Mouse (Mus musculus) kidney, postnatal 25 days (tissue): ENCODE results near the gene Agpat1.

Experiments used
- DNase-seq, 2 experiments: peaks; one replicate each; pipeline ENCODE4 v3.0.0; 2021; ENCODE audit warnings: mixed read lengths in 2 of 2

The Agpat1 gene

GRCm38 (mm10) chr17:34604061-34604508, at the start of gene Agpat1:
Agpat1 (plus strand) TSS chr17:34604262.
- peak; percentile 99 to 100 for DNase-seq

GRCm38 (mm10) chr17:34555483-34555882, 48.6 kb upstream of the Agpat1 start:
- DNase-seq: peak; percentile 84 to 92

- DNase-seq: no peak
Observed at GRCm38 (mm10) chr17:34556406-34556805, 47.7 kb upstream of the Agpat1 start.

GRCm38 (mm10) chr17:34557411-34557810, 46.7 kb upstream of the Agpat1 start:
- no peak for DNase-seq

GRCm38 (mm10) chr17:34559116-34559515, 44.9 kb upstream of the Agpat1 start:
- DNase-seq: no peak

GRCm38 (mm10) chr17:34559895-34560294, 44.2 kb upstream of the Agpat1 start:
- no peak for DNase-seq

GRCm38 (mm10) chr17:34560438-34560837, 43.6 kb upstream of the Agpat1 start:
- DNase-seq: no peak

GRCm38 (mm10) chr17:34561200-34561599, 42.9 kb upstream of the Agpat1 start:
- DNase-seq: no peak

GRCm38 (mm10) chr17:34562595-34562994, 41.5 kb upstream of the Agpat1 start:
- no peak for DNase-seq

- no peak for DNase-seq
Observed at GRCm38 (mm10) chr17:34563354-34563753, 40.7 kb upstream of the Agpat1 start.

- peak; percentile 71 to 91 for DNase-seq
Observed at GRCm38 (mm10) chr17:34564003-34564421, 40.0 kb upstream of the Agpat1 start, which contains the start of gene Notch4. Notch4 (plus strand) TSS chr17:34564268.

GRCm38 (mm10) chr17:34564796-34565195, 39.3 kb upstream of the Agpat1 start:
- DNase-seq: peak; percentile 64 to 88

- DNase-seq: peak in 1 of 2 experiments; percentile 43
Observed at GRCm38 (mm10) chr17:34567311-34567710, 36.8 kb upstream of the Agpat1 start.

- peak in 1 of 2 experiments; percentile 34 for DNase-seq
Observed at GRCm38 (mm10) chr17:34568421-34568820, 35.6 kb upstream of the Agpat1 start.

GRCm38 (mm10) chr17:34569919-34570318, 34.1 kb upstream of the Agpat1 start:
- no peak for DNase-seq

GRCm38 (mm10) chr17:34571875-34572274, 32.2 kb upstream of the Agpat1 start:
- DNase-seq: no peak

GRCm38 (mm10) chr17:34572361-34572760, 31.7 kb upstream of the Agpat1 start:
- no peak for DNase-seq

GRCm38 (mm10) chr17:34576577-34576976, 27.5 kb upstream of the Agpat1 start:
- DNase-seq: no peak

- DNase-seq: no peak
Observed at GRCm38 (mm10) chr17:34578070-34578469, 26.0 kb upstream of the Agpat1 start.

- peak in 1 of 2 experiments; percentile 33 for DNase-seq
Observed at GRCm38 (mm10) chr17:34582528-34582927, 21.5 kb upstream of the Agpat1 start.

- DNase-seq: peak in 1 of 2 experiments; percentile 51
Observed at GRCm38 (mm10) chr17:34583397-34583796, 20.7 kb upstream of the Agpat1 start.

- DNase-seq: no peak
Observed at GRCm38 (mm10) chr17:34583819-34584218, 20.2 kb upstream of the Agpat1 start.

GRCm38 (mm10) chr17:34585121-34585520, 18.9 kb upstream of the Agpat1 start:
- no peak for DNase-seq

GRCm38 (mm10) chr17:34585877-34586771, 17.9 kb upstream of the Agpat1 start:
- peak in 1 of 2 experiments; percentile 41 for DNase-seq
